Mouse (Mus musculus): ENCODE measurements at regions not wholly inside any gene's neighbourhood (a gene's known extent, or its start where the extent isn't known, plus 50 kb on each side); places are given as distances from the start of the nearest gene placed in this dataset.
"Not testable (repeated sequence)": the region's sequence is repeated elsewhere in the genome, so short reads cannot be mapped to it uniquely, and the experiment has no call there.

- DNase-seq, result no peak
Observed at GRCm38 (mm10) chr17:66206074-66206473, 82.8 kb downstream of the Ddx11 start.

- not testable (repeated sequence) for DNase-seq
Observed at GRCm38 (mm10) chr17:66207653-66208497, 84.6 kb downstream of the Ddx11 start.

- DNase-seq, result not testable (repeated sequence)
Observed at GRCm38 (mm10) chr17:66208803-66209515, 85.6 kb downstream of the Ddx11 start.

- DNase-seq, result no peak
Observed at GRCm38 (mm10) chr17:66211561-66211960, 88.2 kb downstream of the Ddx11 start.

- DNase-seq, result no peak
Observed at GRCm38 (mm10) chr17:66212616-66213015, 89.3 kb downstream of the Ddx11 start.

GRCm38 (mm10) chr17:66218321-66218720 lies 95.0 kb downstream of the Ddx11 start:
- no peak for DNase-seq

- DNase-seq, result no peak
Observed at GRCm38 (mm10) chr17:66219669-66220435, 96.5 kb downstream of the Ddx11 start.

- peak; percentile 12 to 19 for DNase-seq
Observed at GRCm38 (mm10) chr17:66221256-66221655, 97.9 kb downstream of the Ddx11 start.

- no peak for DNase-seq
Observed at GRCm38 (mm10) chr17:66223711-66224110, 100.4 kb downstream of the Ddx11 start.

- DNase-seq, result no peak
Observed at GRCm38 (mm10) chr17:66224241-66224640, 100.9 kb downstream of the Ddx11 start.

- no peak for DNase-seq
Observed at GRCm38 (mm10) chr17:66232391-66232790, 109.1 kb downstream of the Ddx11 start.

- no peak for DNase-seq
Observed at GRCm38 (mm10) chr17:66232891-66233421, 109.6 kb downstream of the Ddx11 start.

- DNase-seq, result no peak
Observed at GRCm38 (mm10) chr17:66233451-66233951, 110.2 kb downstream of the Ddx11 start.

GRCm38 (mm10) chr17:66234432-66234831 lies 111.1 kb downstream of the Ddx11 start:
- DNase-seq, result no peak

- DNase-seq, result peak; percentile 60 to 74
Observed at GRCm38 (mm10) chr17:66235096-66235805, 111.9 kb downstream of the Ddx11 start.

GRCm38 (mm10) chr17:66235806-66236335 lies 112.6 kb downstream of the Ddx11 start:
- DNase-seq, result no peak

- no peak for DNase-seq
Observed at GRCm38 (mm10) chr17:66241868-66242622, 118.7 kb downstream of the Ddx11 start.

- DNase-seq, result no peak
Observed at GRCm38 (mm10) chr17:66244183-66244582, 120.9 kb downstream of the Ddx11 start.

- DNase-seq, result no peak
Observed at GRCm38 (mm10) chr17:66246031-66246534, 122.8 kb downstream of the Ddx11 start.

GRCm38 (mm10) chr17:66251495-66251894 lies 128.2 kb downstream of the Ddx11 start:
- DNase-seq, result no peak

GRCm38 (mm10) chr17:66252926-66253325 lies 129.6 kb downstream of the Ddx11 start:
- DNase-seq, result no peak
